Mouse (Mus musculus) heart, postnatal 0 days (tissue): ENCODE data around the gene Frmd6. TPM values are rescaled to one million over a fixed set of nuclear protein-coding genes. Genes with fewer than 3 reads are reported as not detected.

Experiments used
- ATAC-seq: fragments of 200-750 bp; cut with Nextera tagmentation; 2 replicates; pipeline ENCODE4 v1.8.0; 2017; ENCODE audit warnings: low read depth, moderate number of reproducible peaks, moderate library complexity; ENCODE audit not compliant: insufficient read depth
- DNase-seq: peaks from one replicate; pipeline ENCODE4 v3.0.0-alpha.2; 2016; ENCODE audit warnings: low spot score
- H3K27ac ChIP-seq: fragments of 300-500 bp; sonication (generic); 2 replicates; pipeline ENCODE4 v1.5.1; 2014; ENCODE audit warnings: low read depth, mild to moderate bottlenecking
- H3K27me3 ChIP-seq: fragments of 300-500 bp; sonication (generic); 2 replicates; pipeline ENCODE4 v1.6.1; 2014; ENCODE audit warnings: low read length, mixed read lengths; ENCODE audit not compliant: control insufficient read depth, insufficient read depth
- H3K36me3 ChIP-seq: fragments of 300-500 bp; sonication (generic); replicated peaks from 2 replicates; pipeline ENCODE4 v1.6.1; 2014; ENCODE audit warnings: low read length, mixed read lengths; ENCODE audit not compliant: control insufficient read depth, insufficient read depth
- H3K4me1 ChIP-seq: fragments of 300-500 bp; sonication (generic); 2 replicates; pipeline ENCODE4 v1.6.1; 2014; ENCODE audit warnings: antibody characterized with exemption; ENCODE audit not compliant: control insufficient read depth, insufficient read depth
- H3K4me2 ChIP-seq: fragments of 300-500 bp; sonication (generic); 2 replicates; pipeline ENCODE4 v1.6.1; 2014; ENCODE audit warnings: low read depth, mild to moderate bottlenecking, low read length, moderate library complexity
- H3K4me3 ChIP-seq: fragments of 300-500 bp; sonication (generic); 2 replicates; pipeline ENCODE4 v1.5.1; 2014; ENCODE audit warnings: low read depth, low read length
- H3K9ac ChIP-seq: fragments of 300-500 bp; sonication (generic); replicated peaks from 2 replicates; pipeline ENCODE4 v1.6.1; 2014; ENCODE audit warnings: low read depth, low read length, mixed read lengths
- H3K9me3 ChIP-seq: fragments of 300-500 bp; sonication (generic); replicated peaks from 2 replicates; pipeline ENCODE4 v1.6.1; 2016; ENCODE audit warnings: low read length; ENCODE audit not compliant: control insufficient read depth
- CTCF ChIP-seq: IDR thresholded peaks from 2 replicates; pipeline ENCODE4 v1.5.1; 2016; ENCODE audit warnings: antibody characterized with exemption, control low read depth, low read depth
- EP300 ChIP-seq: IDR thresholded peaks from 2 replicates; pipeline ENCODE4 v1.6.1; 2016; ENCODE audit warnings: antibody characterized with exemption, low read depth
- WGBS: fragments of 180-500 bp; shearing (Covaris S2); extraction: QIAGEN DNeasy Blood & Tissue Kit; methylation state at CpG from one replicate; pipeline ENCODE4 v1.1.7; 2014; 5-methylcytosine and 5-hydroxymethylcytosine counted together
- polyA plus RNA-seq: library from polyadenylated mRNA; unstranded; fragments of >200 nt; fragmentation: Nextera tagmentation; extraction: Ambion mirVana; gene quantifications from 2 replicates; pipeline ENCODE4 v1.2.1, GENCODE M21; 2015
- total RNA-seq: library from RNA; depleted of rRNA; stranded (reverse); fragments of >200 nt; gene quantifications from 2 replicates; pipeline ENCODE4 v1.2.3, GENCODE M21; 2014; ENCODE audit warnings: low replicate concordance

Gene Frmd6
- total and polyA plus RNA-seq, 2 experiments from 2014 or later = 17.4 to 29.2 TPM

DNA sequence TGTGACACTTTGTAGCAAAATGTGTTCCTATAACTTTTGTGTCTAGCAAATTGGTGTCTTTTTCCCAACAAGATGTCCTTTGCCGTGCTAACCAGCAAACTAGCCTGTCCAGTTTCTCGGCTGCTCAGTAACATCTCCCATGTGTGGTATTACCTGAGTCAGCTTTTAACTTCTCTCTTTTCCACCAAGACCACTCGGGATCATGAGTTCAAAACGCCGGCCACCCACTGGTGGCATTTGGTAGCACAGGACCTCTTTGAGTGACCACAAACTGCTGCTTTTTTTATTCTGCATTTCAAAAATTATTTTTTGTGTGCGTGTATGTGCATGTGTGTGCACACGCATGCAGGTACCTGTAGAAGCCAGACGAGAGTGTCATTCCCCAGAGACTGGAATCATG, 73.1 kb downstream of the Frmd6 start:
- H3K4me1 ChIP-seq = no peaks in the 10 kb centered on the region
- H3K9ac ChIP-seq = no peak overlapping the region
- ATAC-seq (no peak), DNase-seq (no peak)
- 83% methylated on average over 8 of the region's 8 CpGs for WGBS
- H3K27ac ChIP-seq = no peak overlapping the region
- H3K27me3 ChIP-seq = no peaks in the 10 kb centered on the region
- H3K4me3 ChIP-seq = no peak overlapping the region
- no peak overlapping the region for H3K4me2 ChIP-seq
- peaks cover 78% of the 10 kb centered on the region for H3K36me3 ChIP-seq
- no peaks in the 10 kb centered on the region for H3K9me3 ChIP-seq
- peak; percentile 27; the same call in 1 of the 2 replicates for TF ChIP-seq CTCF
- no peak for TF ChIP-seq EP300

DNA sequence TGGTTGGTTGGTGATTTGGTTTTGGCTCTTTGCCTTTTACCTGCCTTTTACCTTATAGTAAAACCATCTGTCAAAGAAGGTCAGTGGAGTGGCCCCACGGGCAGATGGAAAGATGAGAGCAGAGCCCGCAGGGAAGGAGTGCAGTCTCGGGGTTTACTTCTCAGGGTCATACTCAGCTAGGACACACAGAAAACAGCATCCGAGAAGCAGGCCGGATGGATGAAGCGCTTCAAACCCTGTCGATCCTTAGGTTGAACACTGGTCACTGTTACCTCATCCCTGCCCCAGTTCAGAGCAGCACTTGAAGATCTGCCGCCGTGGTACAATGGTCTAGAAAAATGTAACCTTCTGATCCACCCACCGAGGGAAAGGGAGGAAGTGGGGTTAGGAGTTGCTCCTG, 79.2 kb downstream of the Frmd6 start:
- Histone ChIP-seq H3K4me2 (no peak overlapping the region), H3K9ac (no peak overlapping the region), H3K27me3 (no peaks in the 10 kb centered on the region), H3K27ac (no peak overlapping the region), H3K4me3 (no peak overlapping the region), H3K36me3 (peaks cover 26% of the 10 kb centered on the region), H3K4me1 (no peaks in the 10 kb centered on the region), H3K9me3 (0 out of 2 replicates have a peak, but pooled peaks cover 5% of the 10 kb centered on the region)
- WGBS = 82% methylated on average over 10 of the region's 10 CpGs
- TF ChIP-seq CTCF = no peak
- TF ChIP-seq EP300 = no peak
- ATAC-seq = no peak
- no peak for DNase-seq

DNA sequence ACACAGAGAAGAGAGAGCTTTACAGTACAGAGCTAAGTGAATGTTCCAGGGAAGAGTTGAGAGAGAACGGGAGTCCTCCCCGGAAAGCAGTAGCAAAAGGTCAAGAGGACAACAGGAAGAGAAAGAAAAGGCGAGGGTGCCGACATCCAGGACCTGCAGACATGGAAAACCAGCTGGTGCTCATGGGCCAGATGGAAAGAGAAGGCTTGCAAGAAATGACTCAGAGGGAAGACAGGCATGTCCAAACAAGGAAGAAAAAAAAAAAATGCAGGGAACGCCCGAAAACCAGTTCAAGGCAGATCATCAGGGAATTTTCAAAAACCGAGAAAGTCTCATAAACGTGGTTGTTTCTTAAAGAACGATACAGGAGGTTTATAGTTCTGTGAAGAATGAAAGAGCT, 81.6 kb downstream of the Frmd6 start:
- 0 out of 2 replicates have a peak overlapping the region, but pooled peaks have one; percentile 21 for H3K27ac ChIP-seq
- DNase-seq = peak; percentile 59
- H3K9ac ChIP-seq = no peak overlapping the region
- no peak overlapping the region for H3K4me2 ChIP-seq
- TF ChIP-seq EP300 (no peak), CTCF (no peak)
- WGBS = 60% methylated on average over 9 of the region's 9 CpGs
- no peaks in the 10 kb centered on the region for H3K4me1 ChIP-seq
- ATAC-seq = no peak
- H3K27me3 ChIP-seq = no peaks in the 10 kb centered on the region
- 0 out of 2 replicates have a peak, but pooled peaks cover 5% of the 10 kb centered on the region for H3K9me3 ChIP-seq
- no peak overlapping the region for H3K4me3 ChIP-seq
- peaks cover 17% of the 10 kb centered on the region for H3K36me3 ChIP-seq

DNA sequence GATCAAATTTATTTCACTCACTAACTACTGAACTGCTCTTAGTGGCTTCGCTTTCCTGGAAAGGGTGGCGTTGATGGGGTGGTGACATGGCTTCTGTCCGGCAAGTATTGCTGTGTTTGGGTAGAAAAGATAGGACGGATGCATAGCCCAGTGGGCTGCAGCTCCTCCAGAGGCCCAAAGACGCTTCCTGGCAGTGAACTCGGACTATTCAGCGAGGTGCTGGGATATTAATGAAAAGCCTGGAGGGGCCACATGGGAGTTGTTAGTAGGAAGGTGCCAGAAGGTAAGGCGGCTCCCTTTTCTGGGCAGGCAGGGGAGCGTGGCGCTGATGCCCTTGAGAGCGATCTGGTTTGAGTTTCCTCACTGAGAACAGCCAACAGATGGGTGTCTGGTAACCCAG, 82.3 kb downstream of the Frmd6 start:
- 38% methylated on average over 11 of the region's 11 CpGs for WGBS
- Histone ChIP-seq H3K9ac (no peak overlapping the region), H3K27me3 (0 out of 2 replicates have a peak, but pooled peaks cover 3% of the 10 kb centered on the region), H3K4me3 (no peak overlapping the region), H3K27ac (no peak overlapping the region), H3K4me1 (no peaks in the 10 kb centered on the region), H3K36me3 (peaks cover 11% of the 10 kb centered on the region), H3K4me2 (no peak overlapping the region), H3K9me3 (0 out of 2 replicates have a peak, but pooled peaks cover 5% of the 10 kb centered on the region)
- DNase-seq (no peak), ATAC-seq (no peak)
- TF ChIP-seq CTCF (no peak), EP300 (no peak)

DNA sequence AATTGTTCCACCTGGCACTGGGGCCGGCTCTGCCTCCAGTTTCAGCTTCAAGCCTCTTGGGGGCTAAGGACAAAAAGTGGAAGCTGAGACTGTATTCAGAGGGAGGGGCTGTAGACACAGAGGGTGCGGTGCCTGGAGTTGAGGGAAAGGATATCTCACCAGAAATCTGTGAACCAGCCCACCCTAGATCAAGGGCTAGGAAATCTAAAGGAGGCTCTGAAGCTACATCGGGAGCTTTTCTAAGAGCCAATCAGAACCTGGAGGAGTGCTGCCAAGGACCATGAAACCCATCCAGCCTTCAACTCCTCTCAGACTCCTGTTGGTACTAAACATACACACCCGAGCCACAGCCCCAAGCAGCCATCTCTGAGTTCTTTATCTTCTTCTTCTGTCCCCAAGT, 82.8 kb downstream of the Frmd6 start:
- H3K27ac ChIP-seq = no peak overlapping the region
- DNase-seq = no peak
- TF ChIP-seq CTCF (no peak), EP300 (no peak)
- H3K4me3 ChIP-seq = no peak overlapping the region
- 46% methylated on average over 4 of the region's 4 CpGs for WGBS
- 0 out of 2 replicates have a peak, but pooled peaks cover 5% of the 10 kb centered on the region for H3K9me3 ChIP-seq
- H3K27me3 ChIP-seq = 0 out of 2 replicates have a peak, but pooled peaks cover 3% of the 10 kb centered on the region
- H3K4me2 ChIP-seq = no peak overlapping the region
- peaks cover 6% of the 10 kb centered on the region; the same call in 1 of the 2 replicates for H3K36me3 ChIP-seq
- H3K9ac ChIP-seq = no peak overlapping the region
- H3K4me1 ChIP-seq = no peaks in the 10 kb centered on the region
- ATAC-seq = no peak

DNA sequence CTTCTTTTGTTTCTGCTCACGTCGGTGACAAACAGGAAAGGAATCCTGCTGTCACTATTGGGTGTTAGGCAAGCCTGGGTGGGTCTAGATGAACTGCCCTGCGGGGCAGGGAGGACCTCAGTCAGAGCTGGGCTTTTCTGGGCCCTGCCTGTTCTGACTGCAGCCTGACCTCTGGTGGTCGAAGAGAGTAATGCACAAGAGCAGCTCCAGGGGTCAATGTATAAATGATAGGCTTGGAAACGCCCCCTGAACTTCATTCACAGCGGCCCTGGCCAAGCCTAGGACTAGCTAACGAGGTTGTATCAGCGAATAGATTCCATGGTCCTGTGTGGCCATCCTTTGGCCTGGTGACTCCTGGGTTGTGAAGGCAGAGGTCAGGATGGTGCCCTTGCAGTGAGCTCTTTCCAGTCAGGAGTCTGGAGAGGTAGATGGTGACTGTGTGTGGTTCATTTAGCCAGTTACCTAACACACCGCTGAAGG, 85.0 kb downstream of the Frmd6 start:
- peak; percentile 60 for ATAC-seq
- Histone ChIP-seq H3K27ac (no peak overlapping the region), H3K4me2 (no peak overlapping the region), H3K4me3 (no peak overlapping the region), H3K27me3 (0 out of 2 replicates have a peak, but pooled peaks cover 3% of the 10 kb centered on the region), H3K9ac (no peak overlapping the region), H3K9me3 (0 out of 2 replicates have a peak, but pooled peaks cover 5% of the 10 kb centered on the region), H3K36me3 (no peaks in the 10 kb centered on the region), H3K4me1 (no peaks in the 10 kb centered on the region)
- DNase-seq = peak; percentile 71
- TF ChIP-seq EP300 (no peak), CTCF (peak; percentile 87)
- WGBS = 9% methylated on average over 9 of the region's 9 CpGs
